Mouse (Mus musculus): ENCODE measurements around the gene Lca5.

The Lca5 gene

DNA sequence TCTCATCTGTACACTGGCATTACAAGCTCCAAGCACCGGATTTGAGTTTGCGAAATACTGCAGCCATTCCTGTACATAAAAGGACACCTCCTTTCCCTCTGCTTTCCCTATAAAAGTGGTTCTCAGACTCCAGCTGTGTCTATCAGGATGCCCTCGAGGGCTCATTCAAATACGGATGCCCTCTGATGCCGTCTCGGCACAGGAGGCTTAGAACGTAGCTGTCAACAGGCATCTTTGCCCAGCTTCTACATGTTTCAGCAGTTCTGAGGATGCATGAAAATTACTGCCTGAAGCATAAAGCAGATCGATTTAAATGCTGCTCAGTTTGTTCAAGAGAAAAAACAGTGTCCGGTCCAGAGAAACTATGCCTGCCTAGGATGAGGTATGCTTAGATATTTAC lies 51.4 kb downstream of the Lca5 start:
- DNase-seq (ENCODE audit: low read depth) = no peak

- no peak for DNase-seq (ENCODE audit: low read depth)
Measured at GRCm38 (mm10) chr9:83386264-83386855, 54.6 kb downstream of the Lca5 start.

DNA sequence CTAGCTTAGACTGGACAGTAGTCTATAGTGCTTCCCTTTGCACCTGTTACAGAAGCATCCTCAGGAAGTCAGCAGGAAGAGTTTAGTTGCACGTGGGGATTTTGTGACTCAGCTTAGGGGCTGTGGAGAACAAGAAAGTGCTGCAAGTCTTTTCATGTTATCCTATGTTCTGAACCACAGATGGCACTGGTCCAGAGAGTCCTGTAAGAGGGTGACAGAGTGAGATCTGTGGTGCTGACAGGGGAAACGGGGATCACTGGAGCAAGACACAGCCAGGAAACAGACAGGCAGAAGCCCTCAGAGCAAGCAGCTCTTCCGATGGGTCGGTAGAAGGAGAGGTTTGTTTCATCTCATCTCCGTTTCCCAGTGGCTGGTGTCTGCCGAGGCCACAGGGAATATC lies 55.6 kb downstream of the Lca5 start:
- DNase-seq (ENCODE audit: low read depth) = no peak

DNA sequence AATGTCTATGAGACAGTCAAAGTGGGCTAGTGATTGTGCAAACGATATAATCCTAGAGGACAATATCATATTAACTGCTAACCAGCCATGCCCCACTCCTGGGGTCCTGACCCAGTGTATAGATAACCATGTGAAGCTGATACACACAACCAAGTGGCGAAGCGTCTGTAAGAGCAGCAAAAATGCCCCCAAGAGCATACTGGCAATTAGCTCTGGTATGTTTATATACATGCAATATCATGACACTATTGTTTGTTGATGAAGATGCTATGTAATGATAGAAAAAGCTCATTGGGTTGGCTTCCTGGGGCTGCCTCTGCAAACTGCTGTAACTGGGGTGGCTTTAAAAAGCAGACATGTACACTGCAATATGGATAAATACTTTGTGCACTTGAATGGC lies 57.7 kb downstream of the Lca5 start:
- no peak for DNase-seq (ENCODE audit: low read depth)

GRCm38 (mm10) chr9:83382775-83383174 lies 58.2 kb downstream of the Lca5 start:
- DNase-seq (ENCODE audit: low read depth) = peak; percentile 36

- peak; percentile 50 for DNase-seq (ENCODE audit: low read depth)
Measured at GRCm38 (mm10) chr9:83381317-83381716, 59.6 kb downstream of the Lca5 start.

- DNase-seq (ENCODE audit: low read depth) = no peak
Measured at GRCm38 (mm10) chr9:83379661-83380060, 61.3 kb downstream of the Lca5 start.

DNA sequence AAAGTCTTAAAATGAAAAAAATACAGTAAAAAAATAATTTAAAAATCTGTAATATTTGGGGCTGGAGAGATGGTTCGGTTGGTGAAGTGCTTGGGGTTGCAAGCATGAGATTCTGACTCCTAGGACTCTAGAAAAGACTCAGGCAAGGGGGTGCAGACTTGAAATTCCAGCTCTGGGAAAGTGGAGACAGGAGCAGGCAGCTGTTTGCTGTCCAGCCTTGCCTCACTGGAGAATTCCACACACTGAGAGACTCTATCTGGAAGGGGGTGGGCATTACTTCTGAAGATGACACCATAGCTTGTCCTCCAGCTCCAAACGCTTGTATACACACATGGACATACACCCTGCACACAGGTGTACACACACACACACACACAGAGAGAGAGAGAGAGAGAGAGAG lies 63.8 kb downstream of the Lca5 start:
- DNase-seq (ENCODE audit: low read depth) = no peak

DNA sequence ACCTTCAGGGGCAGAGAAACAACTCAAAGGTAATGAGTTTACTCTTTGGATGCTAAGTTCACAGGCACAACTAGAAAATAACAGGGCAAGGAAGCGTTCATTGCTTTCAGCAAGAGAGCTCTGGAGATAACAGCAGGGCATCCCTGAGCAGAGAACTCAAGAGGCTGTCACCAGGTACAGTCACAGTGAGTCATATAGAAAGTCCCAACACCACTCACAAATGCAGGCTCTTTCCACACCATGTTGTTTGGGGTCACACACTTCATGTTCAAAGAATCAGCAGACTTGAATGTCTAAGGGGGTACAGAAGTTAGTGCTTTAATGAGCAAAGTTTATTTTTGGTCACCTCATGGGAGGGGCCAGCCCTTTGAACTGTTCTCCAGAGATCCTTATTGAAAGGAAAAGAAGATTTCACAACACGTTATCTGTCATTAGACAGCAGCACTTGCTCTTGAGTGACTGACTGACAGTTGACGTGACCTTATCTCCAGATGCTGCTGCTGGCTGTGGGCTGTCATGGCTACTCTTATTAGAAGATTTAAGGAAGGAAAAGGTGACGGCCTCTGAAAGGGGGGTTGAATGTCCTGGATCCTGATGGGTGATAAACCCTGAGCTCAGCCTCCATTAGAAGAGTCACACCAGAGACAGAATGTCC lies 65.3 kb downstream of the Lca5 start:
- DNase-seq (ENCODE audit: low read depth) = no peak

GRCm38 (mm10) chr9:83370907-83371306 lies 70.0 kb downstream of the Lca5 start:
- peak; percentile 39 for DNase-seq (ENCODE audit: low read depth)

DNA sequence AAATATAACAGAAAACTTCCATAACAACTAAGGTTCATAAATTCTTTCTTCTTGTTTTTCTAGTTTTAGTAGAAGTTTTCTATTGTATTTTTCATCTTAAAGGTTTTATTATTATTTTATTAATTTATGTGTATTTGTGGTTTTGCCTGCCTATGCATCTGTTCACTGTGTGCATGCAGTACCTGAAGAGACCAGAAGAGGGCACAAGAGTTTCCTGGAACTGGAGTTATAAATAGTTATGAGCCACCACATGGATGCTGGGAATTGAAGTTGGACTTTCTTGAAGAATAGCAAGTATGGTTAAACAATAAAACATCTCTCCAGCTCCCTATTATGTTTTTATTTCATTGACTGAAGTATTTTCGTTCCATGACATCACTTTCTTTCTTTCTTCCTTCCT lies 72.7 kb downstream of the Lca5 start:
- peak; percentile 63 for DNase-seq (ENCODE audit: low read depth)

DNA sequence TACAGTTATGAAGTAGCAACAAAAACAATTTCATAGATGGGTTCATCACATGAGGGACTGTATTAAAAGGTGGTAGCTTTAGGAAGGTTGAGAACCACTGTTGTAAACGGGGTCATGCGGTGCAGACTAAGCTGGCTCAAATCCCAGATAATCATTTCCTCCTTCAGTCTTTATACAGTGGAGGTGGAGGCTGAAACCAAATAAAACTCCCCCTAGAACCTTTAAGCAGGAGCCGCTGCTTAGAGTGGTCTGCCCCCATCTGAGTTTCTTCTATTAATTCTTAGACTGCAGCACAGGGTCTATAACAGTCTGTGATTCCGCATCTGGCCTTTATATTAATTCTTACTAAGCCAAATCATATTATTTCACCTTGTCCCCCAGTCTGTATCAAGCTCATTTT lies 85.1 kb downstream of the Lca5 start:
- DNase-seq (ENCODE audit: low read depth) = no peak

- DNase-seq (ENCODE audit: low read depth) = no peak
Measured at GRCm38 (mm10) chr9:83353316-83353715, 87.6 kb downstream of the Lca5 start.

GRCm38 (mm10) chr9:83351171-83351570 lies 89.8 kb downstream of the Lca5 start:
- no peak for DNase-seq (ENCODE audit: low read depth)

DNA sequence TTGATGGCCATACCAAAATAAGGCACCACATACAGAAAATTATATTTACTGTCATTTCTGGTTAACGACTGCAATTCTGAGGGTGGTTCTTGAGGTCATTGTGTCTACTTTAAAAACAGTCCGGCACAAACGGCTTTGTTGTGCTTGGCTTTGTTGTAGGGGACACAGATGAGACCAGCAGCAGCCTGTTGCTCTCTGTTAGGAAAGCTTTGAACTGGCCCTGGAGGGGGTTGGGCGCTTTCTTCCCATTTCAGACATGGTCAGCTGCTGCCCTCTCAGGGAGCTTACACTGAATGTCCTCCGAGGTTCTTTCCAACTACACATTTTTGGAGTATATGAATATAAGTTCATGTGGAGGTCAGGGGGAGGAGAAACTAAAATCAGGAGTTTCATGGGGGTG lies 90.3 kb downstream of the Lca5 start:
- peak; percentile 60 for DNase-seq (ENCODE audit: low read depth)

GRCm38 (mm10) chr9:83349905-83350304 lies 91.0 kb downstream of the Lca5 start:
- no peak for DNase-seq (ENCODE audit: low read depth)

DNA sequence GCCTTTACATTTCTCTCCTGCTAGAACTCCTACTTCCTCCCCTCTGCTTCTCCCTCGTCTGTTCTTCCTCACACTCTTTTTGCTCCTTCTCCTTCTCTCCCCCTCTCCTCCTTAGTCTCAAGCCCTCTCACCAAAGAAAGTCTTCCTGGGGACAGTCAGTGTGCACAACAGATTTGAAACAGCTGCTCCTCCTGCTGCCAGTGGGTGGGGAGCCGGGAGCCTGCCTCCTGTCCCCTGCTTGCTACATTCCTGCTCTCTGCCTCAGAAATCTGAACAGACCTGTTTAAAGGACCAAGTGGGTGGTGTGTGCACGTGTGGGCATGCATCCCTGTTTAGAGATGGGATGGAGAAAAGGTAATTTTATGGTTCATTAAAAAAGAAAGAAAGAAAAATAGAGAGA lies 91.4 kb downstream of the Lca5 start:
- DNase-seq (ENCODE audit: low read depth) = peak; percentile 10

- DNase-seq (ENCODE audit: low read depth) = no peak
Measured at GRCm38 (mm10) chr9:83347521-83347920, 93.4 kb downstream of the Lca5 start.

DNA sequence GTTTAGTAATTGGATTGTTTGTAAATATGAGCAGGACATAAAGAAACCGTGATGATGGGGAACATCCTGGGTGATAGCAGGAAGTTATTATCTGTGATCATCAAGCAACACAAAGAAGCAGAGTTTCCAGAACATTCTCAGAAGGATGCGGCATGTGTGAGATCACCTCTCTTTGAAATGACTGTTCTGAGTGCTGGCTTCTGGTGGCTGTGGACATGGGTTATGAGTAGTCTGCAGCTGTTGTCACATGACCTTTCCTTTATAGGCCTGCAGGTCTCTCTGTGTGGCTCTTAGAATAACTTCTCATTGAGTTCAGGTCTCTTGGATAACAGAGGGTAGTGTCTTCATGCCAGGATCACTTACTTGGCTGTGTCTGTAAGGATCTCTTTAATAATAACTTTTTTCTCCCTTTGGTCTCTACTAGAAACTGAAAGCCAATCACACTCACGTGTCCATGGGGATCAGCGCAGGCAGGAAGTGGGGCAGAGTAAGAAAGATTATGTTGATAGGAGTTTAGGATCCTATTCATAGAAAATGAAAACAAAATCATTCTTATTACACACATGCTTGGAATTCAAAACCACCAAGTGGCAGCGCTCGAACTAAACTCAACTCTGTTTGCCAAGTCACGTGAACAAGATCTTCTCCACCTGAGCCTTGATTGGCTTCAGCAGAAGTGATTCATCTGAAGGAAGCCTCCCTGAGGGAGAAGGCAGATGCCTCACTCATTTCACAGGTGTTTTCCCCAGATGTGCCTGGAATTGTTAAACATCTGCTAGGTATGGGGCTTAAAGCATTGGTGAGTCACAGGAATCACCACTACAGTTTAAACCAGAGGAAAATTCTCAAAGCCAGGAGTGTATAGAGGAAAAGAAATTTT lies 98.2 kb downstream of the Lca5 start:
- DNase-seq (ENCODE audit: low read depth) = peak; percentile 62

Measured in NIH3T3 (cell line).